Mouse (Mus musculus): ENCODE measurements around the gene Ermard. TPM values are rescaled to one million over a fixed set of nuclear protein-coding genes. Genes with fewer than 3 reads are reported as not detected.

Gene Ermard
- polyA plus RNA-seq, 1 experiment from 2014 or later, result 107 TPM

DNA sequence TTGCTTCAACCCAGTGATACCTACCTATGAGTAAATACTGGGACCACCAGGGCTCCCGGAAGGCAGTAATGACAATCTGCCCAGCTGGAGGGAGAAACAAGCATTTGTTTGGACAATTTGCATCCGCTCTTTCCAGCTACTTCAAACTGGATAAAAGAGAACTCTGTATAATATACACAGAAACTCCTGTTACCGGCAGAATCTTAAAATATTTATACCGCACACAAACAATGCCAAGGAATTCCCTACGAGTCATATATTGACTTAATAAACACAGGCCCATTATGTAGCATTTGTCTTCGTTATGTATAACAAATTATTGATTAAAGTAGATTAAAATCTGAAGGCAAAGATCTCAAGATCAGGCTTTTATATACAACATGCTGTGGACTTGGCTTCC lies 79.6 kb downstream of the Ermard start:
- no peaks in the 10 kb centered on the region for H3K36me3 ChIP-seq (ENCODE audit: control insufficient read depth, insufficient read depth, low read length)
- 84% methylated on average over 6 of the region's 6 CpGs for WGBS
- ATAC-seq (replicated peaks; ENCODE audit: low FRiP score), result no peak
- H3K4me1 ChIP-seq (replicated peaks; ENCODE audit: control insufficient read depth, insufficient read depth, low read length), result no peaks in the 10 kb centered on the region
- DNase-seq (ENCODE audit: low spot score), result no peak
- H3K4me3 ChIP-seq (ENCODE audit: low read depth, low read length), result no peak overlapping the region
- H3K27ac ChIP-seq (ENCODE audit: low read depth, low read length), result no peak overlapping the region
- H3K9ac ChIP-seq (ENCODE audit: low read length), result no peak overlapping the region
- no peak overlapping the region for H3K4me2 ChIP-seq (ENCODE audit: low read depth, low read length, severe bottlenecking)
- H3K9me3 ChIP-seq (ENCODE audit: control insufficient read depth, low read length), result no peaks in the 10 kb centered on the region
- H3K27me3 ChIP-seq (ENCODE audit: control insufficient read depth, insufficient read depth, low read length), result no peaks in the 10 kb centered on the region

DNA sequence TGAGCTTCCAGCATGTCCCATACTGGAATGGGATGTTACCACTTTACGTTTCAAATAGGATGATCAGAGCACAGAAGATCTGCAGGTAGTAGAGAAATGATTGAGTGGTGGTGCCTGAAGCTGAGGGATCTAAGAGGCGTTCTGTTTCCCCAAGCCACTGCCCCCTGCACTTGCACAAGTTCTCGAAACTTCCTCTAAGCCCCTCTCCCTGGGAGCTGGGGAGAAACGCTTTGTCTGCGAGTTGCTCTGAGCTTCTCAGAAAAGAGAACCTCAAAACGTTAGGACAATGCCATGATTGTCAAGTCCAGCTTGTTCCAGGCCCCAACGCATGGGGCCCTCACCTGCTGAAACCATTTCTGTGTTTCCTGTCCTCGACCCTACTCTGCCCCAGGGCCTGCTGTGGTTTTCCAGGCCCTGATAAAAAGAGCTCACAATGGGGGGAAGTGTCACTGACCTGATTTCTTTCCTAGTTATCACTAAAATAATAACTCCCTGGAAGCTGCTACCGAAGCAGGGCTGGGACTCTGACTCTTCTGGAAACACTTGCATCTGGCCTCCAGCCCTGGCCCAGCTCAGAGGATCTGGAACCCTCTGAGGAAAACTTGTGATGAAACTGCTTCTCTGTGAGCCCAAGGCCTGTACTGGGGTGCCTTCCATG lies 88.8 kb downstream of the Ermard start:
- no peak overlapping the region for H3K9ac ChIP-seq (ENCODE audit: low read length)
- no peak overlapping the region for H3K4me2 ChIP-seq (ENCODE audit: low read depth, low read length, severe bottlenecking)
- no peak overlapping the region for H3K4me3 ChIP-seq (ENCODE audit: low read depth, low read length)
- no peaks in the 10 kb centered on the region; the same call in 1 of the 2 replicates for H3K27me3 ChIP-seq (ENCODE audit: control insufficient read depth, insufficient read depth, low read length)
- DNase-seq (ENCODE audit: low spot score), result no peak
- H3K36me3 ChIP-seq (ENCODE audit: control insufficient read depth, insufficient read depth, low read length), result no peaks in the 10 kb centered on the region
- no peaks in the 10 kb centered on the region for H3K4me1 ChIP-seq (replicated peaks; ENCODE audit: control insufficient read depth, insufficient read depth, low read length)
- ATAC-seq (replicated peaks; ENCODE audit: low FRiP score), result no peak
- H3K9me3 ChIP-seq (ENCODE audit: control insufficient read depth, low read length), result no peaks in the 10 kb centered on the region
- 70% methylated on average over 9 of the region's 9 CpGs for WGBS
- H3K27ac ChIP-seq (ENCODE audit: low read depth, low read length), result no peak overlapping the region

DNA sequence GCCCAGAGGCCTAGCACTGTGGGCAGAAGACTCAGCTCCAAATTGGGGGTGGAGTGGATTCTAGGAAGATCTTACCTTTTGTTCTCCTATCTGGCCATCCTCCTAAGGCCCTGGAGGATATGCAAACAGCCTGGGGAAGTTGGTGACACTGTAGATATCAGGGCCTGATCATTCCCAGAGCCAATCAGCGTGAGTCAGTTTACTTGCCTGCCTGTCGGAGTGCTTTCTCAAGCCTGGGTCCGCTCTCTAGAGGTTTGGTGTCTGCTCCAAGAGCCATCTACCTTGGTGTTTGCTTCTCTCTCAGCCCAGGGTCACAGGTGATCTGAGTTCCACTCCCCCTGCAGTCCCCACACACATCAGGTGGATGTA lies 89.3 kb downstream of the Ermard start:
- H3K27me3 ChIP-seq (ENCODE audit: control insufficient read depth, insufficient read depth, low read length), result no peaks in the 10 kb centered on the region; the same call in 1 of the 2 replicates
- WGBS, result 91% methylated on average over 3 of the region's 3 CpGs
- ATAC-seq (replicated peaks; ENCODE audit: low FRiP score) (no peak), DNase-seq (ENCODE audit: low spot score) (no peak)
- H3K4me3 ChIP-seq (ENCODE audit: low read depth, low read length), result no peak overlapping the region
- no peak overlapping the region for H3K9ac ChIP-seq (ENCODE audit: low read length)
- no peak overlapping the region for H3K27ac ChIP-seq (ENCODE audit: low read depth, low read length)
- no peaks in the 10 kb centered on the region for H3K4me1 ChIP-seq (replicated peaks; ENCODE audit: control insufficient read depth, insufficient read depth, low read length)
- H3K9me3 ChIP-seq (ENCODE audit: control insufficient read depth, low read length), result no peaks in the 10 kb centered on the region
- H3K4me2 ChIP-seq (ENCODE audit: low read depth, low read length, severe bottlenecking), result no peak overlapping the region
- no peaks in the 10 kb centered on the region for H3K36me3 ChIP-seq (ENCODE audit: control insufficient read depth, insufficient read depth, low read length)

DNA sequence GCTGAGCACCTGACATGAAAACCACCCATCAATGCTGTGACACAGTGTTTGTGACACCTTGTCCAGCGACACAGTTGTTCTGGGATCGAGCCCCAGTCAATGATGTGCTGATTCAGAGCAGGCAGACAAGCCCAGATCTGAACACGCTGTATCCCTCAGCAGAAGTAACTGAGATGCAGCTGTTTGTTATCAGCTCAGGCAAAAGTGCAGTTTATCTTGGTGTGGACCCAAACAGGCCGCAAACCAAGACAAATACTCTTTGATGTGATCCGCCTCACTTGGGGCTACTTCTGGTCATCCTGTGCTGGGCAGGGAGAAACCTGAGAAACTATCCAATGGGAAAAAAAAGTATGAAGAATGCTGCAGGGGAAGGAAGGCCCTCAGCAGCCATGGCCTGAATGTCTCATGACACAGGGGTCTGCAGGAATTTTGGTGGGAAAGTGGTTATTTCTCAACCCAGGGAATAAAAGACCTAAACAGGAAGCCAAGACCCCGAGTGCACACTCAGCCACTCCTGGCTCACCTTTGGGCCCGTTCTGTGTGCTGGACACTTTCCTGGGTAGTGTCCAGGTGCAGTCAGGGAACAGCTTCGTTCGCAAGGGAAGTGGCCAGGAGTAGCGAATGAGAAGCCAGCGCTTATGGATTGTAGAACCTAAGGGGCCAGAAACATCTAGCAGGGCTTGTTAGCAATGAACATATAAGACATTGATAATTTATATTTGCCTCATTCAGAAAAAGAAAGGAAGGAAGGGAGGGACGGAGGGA lies 94.1 kb downstream of the Ermard start:
- H3K27ac ChIP-seq (ENCODE audit: low read depth, low read length), result no peak overlapping the region
- H3K4me2 ChIP-seq (ENCODE audit: low read depth, low read length, severe bottlenecking), result no peak overlapping the region
- ATAC-seq (replicated peaks; ENCODE audit: low FRiP score) (no peak), DNase-seq (ENCODE audit: low spot score) (no peak)
- H3K4me3 ChIP-seq (ENCODE audit: low read depth, low read length), result no peak overlapping the region
- H3K9ac ChIP-seq (ENCODE audit: low read length), result no peak overlapping the region
- no peaks in the 10 kb centered on the region for H3K9me3 ChIP-seq (ENCODE audit: control insufficient read depth, low read length)
- no peaks in the 10 kb centered on the region for H3K36me3 ChIP-seq (ENCODE audit: control insufficient read depth, insufficient read depth, low read length)
- no peaks in the 10 kb centered on the region for H3K4me1 ChIP-seq (replicated peaks; ENCODE audit: control insufficient read depth, insufficient read depth, low read length)
- no peaks in the 10 kb centered on the region; the same call in 1 of the 2 replicates for H3K27me3 ChIP-seq (ENCODE audit: control insufficient read depth, insufficient read depth, low read length)
- WGBS, result 89% methylated on average over 12 of the region's 12 CpGs

DNA sequence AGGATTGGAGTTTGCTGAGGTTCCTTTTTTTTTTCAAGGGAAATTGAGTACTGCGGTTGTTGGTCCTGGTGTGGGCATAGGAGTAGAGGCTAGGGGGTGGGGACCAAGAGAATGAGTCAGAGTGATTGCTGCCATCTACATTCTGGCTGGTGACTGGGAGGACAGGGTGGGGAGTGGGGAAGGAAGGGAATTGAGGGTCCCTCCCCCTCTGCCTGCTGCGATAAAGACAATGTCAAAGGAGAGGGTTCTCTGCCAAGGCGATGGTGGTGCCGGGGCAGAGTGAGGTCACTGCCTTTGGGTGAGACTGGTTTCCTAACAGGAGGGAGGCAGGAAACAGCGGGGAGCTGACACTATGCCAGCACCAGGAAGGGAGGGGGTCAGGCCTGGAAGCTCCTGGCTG lies 96.4 kb downstream of the Ermard start:
- no peaks in the 10 kb centered on the region for H3K9me3 ChIP-seq (ENCODE audit: control insufficient read depth, low read length)
- H3K4me3 ChIP-seq (ENCODE audit: low read depth, low read length), result no peak overlapping the region
- no peaks in the 10 kb centered on the region for H3K27me3 ChIP-seq (ENCODE audit: control insufficient read depth, insufficient read depth, low read length)
- H3K4me1 ChIP-seq (replicated peaks; ENCODE audit: control insufficient read depth, insufficient read depth, low read length), result no peaks in the 10 kb centered on the region
- 75% methylated on average over 5 of the region's 5 CpGs for WGBS
- no peak overlapping the region for H3K27ac ChIP-seq (ENCODE audit: low read depth, low read length)
- no peaks in the 10 kb centered on the region for H3K36me3 ChIP-seq (ENCODE audit: control insufficient read depth, insufficient read depth, low read length)
- H3K4me2 ChIP-seq (ENCODE audit: low read depth, low read length, severe bottlenecking), result no peak overlapping the region
- no peak for DNase-seq (ENCODE audit: low spot score)
- no peak for ATAC-seq (replicated peaks; ENCODE audit: low FRiP score)
- H3K9ac ChIP-seq (ENCODE audit: low read length), result no peak overlapping the region

Other genes starting within 250 kb of the Ermard start
- 4.3 and 6.1 TPM in 2 replicates for gene Wdr27, start 98.0 kb upstream of the Ermard start, polyA plus RNA-seq (2014; fragmentation: Nextera tagmentation; extraction: Ambion mirVana)
- gene 1600012H06Rik, start 98.0 kb upstream of the Ermard start, polyA plus RNA-seq (2014; fragmentation: Nextera tagmentation; extraction: Ambion mirVana), result 29.5 and 32.4 TPM in 2 replicates
- gene Phf10, start 79.9 kb upstream of the Ermard start, polyA plus RNA-seq (2014; fragmentation: Nextera tagmentation; extraction: Ambion mirVana), result 33.2 and 36.2 TPM in 2 replicates
- 11.5 and 13.1 TPM in 2 replicates for gene 9030025P20Rik, start 62.7 kb upstream of the Ermard start, polyA plus RNA-seq (2014; fragmentation: Nextera tagmentation; extraction: Ambion mirVana)
- gene Gm3417, start 62.4 kb upstream of the Ermard start, polyA plus RNA-seq (2014; fragmentation: Nextera tagmentation; extraction: Ambion mirVana), result 1.9 and 2.2 TPM in 2 replicates
- gene Gm3435, start 31.0 kb upstream of the Ermard start, polyA plus RNA-seq (2014; fragmentation: Nextera tagmentation; extraction: Ambion mirVana), result 6.7 and 9.2 TPM in 2 replicates
- not detected in 2 replicates for gene Tcte3, start 280 bp downstream of the Ermard start, polyA plus RNA-seq (2014; fragmentation: Nextera tagmentation; extraction: Ambion mirVana)
- 4.2 and 4.6 TPM in 2 replicates for gene Gm3448, start 329 bp downstream of the Ermard start, polyA plus RNA-seq (2014; fragmentation: Nextera tagmentation; extraction: Ambion mirVana)